Mouse (Mus musculus) myocyte (in vitro differentiated cells): ENCODE measurements around the gene Gm20715.
"Not testable (repeated sequence)": the region's sequence is repeated elsewhere in the genome, so short reads cannot be mapped to it uniquely, and the experiment has no call there.

Experiments
- POLR2A ChIP-seq: IDR thresholded peaks from one replicate; pipeline ENCODE4 v1.6.1; 2011; ENCODE audit warnings: low read depth, mild to moderate bottlenecking, control low read depth, moderate library complexity; ENCODE audit not compliant: insufficient read length
- POLR2AphosphoS2 ChIP-seq: IDR thresholded peaks from one replicate; pipeline ENCODE4 v1.6.1; 2011; ENCODE audit warnings: low read depth, control low read depth; ENCODE audit not compliant: insufficient read length
- SRF ChIP-seq: IDR thresholded peaks from one replicate; pipeline ENCODE4 v1.6.1; 2011; ENCODE audit warnings: low read depth; ENCODE audit not compliant: control insufficient read depth, insufficient read length
- USF1 ChIP-seq: IDR thresholded peaks from one replicate; pipeline ENCODE4 v1.6.1; 2011; ENCODE audit warnings: low read depth, mild to moderate bottlenecking, control low read depth, moderate library complexity

- not testable (repeated sequence) for TF ChIP-seq USF1, POLR2A, SRF, POLR2AphosphoS2
These were observed 67.6 kb downstream of the Gm20715 start for GRCm38 (mm10) chr7:6477633-6478032.
